Mouse (Mus musculus) mesoderm, embryonic 11.5 days (tissue): ENCODE measurements around the gene Zfp503.

ENCODE experiments used
- DNase-seq: peaks from one replicate; pipeline ENCODE4 v3.0.0-alpha.2; 2012; ENCODE audit warnings: low read depth, low spot score

Gene Zfp503

DNA sequence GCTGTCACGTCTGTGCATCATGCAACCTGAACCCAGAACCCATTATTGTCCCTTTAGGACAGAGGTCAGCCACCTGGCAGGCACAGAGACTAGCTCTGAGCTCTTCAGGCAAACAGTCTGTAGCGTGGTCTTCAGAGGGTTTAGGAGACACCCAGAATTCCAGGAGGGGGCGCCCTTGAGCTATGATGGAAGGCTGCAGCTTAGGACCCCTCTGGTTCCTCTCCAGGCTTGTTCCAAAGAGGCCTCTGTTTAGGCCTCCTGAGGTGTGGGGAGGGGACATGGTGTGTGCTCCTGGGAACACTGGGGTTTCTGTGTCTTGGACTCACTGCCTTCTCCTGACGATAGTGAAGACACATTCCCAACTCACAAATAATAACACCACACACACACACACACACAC lies 20.4 kb downstream of the Zfp503 start:
- peak; percentile 88 for DNase-seq

DNA sequence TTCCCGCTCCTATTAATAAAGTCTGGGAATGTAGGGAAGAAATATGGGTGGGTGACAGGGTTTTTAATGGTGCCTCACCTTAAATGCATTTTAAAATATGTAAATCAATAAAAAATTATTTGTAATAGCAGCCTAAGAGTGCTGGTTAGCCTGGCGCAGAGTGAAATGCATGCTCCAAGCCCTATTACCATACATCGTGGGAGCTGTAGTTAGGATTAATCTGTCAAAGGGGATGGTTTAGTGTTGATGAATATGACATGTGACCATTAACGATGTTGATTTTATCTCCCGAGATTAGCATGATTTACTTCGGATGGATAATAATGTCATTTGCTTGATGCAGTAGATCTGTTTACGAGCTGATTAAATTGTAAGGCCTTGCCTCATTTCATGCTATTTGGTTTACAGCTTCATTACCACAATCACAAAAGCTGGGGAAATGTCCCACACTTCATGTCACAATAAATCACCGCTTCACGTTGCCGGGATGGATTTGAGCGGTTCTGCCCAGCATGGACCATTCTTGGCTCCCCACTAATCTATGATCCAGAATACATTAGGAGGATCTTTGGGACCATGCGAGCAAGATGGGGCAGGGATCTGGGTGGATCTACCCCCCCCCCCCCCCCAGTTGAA lies 21.9 kb downstream of the Zfp503 start:
- DNase-seq: no peak

GRCm38 (mm10) chr14:21966276-21966675 lies 23.1 kb downstream of the Zfp503 start:
- no peak for DNase-seq

DNA sequence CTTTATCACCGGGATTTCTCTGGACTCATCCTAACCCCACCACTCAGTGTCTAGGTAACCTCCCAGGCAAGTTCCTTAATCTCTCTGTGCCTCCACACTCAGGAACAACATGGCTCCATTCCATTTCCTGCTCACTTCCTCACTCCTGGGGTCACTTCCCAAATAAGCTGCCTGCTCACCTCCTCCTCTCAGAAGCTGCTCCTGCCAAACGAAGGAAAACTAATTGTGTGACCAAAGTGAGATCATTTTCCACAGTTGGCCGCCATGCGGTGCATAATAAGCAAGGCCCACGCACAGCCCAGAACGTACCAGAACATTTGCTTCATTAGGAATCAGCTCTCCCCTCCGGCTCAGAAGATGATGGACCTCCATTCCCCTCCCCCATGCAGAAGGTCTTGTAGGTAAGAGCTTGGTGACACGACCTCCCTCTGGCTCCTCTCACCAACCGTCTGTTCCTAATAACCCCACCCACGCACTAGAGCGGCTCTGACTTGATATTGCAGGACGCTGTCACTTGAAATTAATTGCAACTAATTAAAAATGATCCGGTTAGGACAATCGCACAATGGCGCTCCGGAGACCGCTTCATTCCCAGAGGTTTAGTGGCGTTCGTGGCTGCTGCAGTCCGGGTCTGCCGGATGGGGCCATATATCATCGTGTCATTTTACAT lies 26.9 kb downstream of the Zfp503 start:
- peak; percentile 67 for DNase-seq

DNA sequence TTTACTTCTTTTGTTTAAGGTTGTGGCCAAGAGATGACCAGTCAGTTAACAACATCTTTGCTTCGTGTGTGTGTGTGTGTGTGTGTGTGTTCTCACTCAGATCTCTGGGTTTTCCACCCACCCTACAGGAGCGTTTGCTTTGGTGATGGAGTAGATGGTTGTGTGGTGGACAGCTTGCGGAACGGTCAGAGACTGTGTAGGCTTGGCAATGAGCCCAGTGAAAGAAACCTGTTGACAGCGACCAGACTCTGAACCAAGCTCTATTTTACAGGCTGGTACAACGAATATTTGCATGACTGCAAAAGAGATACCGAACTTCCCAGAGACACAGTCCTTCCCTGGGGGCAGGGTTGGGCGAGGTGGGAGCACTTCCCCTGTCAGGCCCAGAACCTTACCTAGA lies 30.2 kb downstream of the Zfp503 start:
- no peak for DNase-seq

DNA sequence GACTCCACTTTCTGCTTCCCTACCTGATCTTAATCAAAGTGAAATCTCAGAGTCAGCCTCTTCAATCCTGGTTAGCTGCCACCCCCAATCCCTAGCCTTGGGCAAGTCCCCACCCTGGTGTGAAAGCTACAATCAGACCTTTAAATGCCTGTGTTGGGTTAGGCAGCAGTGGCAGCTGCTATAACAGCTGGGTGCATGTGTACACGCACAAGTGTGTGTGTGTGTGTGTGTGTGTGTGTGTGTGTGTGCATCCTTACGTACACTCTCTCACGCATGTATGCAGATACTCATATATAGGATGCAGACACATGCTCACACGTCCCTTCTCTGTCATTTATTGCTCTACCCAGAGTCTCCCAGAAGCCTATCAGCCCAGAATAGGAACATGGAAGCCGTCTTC lies 30.8 kb downstream of the Zfp503 start:
- no peak for DNase-seq

- no peak for DNase-seq
Observed at GRCm38 (mm10) chr14:21952541-21952940, 36.9 kb downstream of the Zfp503 start.

- DNase-seq: no peak
Observed at GRCm38 (mm10) chr14:21951896-21952523, 37.4 kb downstream of the Zfp503 start.

DNA sequence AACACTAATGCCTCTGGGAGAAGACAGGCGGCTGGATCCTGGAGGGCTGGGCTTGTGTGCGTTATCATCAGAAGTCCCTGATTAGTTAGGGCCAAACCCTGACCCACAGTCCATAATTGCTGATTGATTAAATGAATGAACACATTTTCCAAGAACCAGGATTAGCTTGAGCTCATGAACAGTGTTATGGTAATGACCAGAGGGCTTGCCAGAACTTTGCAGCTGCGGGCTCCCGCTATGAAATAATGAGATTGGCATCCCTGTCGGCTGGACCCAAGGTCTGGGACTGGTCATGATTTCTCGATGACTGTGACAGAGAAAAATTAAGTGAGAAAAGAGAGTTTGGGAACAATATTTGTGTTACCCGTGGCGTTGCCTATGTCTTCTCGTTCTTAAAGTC lies 44.5 kb downstream of the Zfp503 start:
- no peak for DNase-seq

DNA sequence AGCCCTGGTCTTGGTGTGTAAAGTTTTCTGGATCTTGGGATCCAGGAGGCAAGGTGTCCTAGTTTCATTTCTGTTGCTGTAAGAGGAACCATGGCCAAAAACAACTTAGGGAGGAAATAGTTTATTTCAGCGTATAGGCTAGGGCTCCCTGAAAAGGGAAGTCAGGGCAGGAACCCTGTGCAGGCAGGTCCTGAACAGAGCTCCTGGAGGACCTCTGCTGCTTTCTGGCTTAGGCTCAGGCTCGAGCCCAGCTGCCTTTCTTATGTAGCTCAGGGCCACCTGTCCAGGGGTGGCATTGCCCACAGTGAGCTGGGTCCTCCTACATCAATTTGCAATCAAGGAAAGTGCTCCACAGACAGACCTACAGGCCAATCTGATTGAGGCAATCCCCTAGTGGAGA lies 47.8 kb downstream of the Zfp503 start:
- no peak for DNase-seq

DNA sequence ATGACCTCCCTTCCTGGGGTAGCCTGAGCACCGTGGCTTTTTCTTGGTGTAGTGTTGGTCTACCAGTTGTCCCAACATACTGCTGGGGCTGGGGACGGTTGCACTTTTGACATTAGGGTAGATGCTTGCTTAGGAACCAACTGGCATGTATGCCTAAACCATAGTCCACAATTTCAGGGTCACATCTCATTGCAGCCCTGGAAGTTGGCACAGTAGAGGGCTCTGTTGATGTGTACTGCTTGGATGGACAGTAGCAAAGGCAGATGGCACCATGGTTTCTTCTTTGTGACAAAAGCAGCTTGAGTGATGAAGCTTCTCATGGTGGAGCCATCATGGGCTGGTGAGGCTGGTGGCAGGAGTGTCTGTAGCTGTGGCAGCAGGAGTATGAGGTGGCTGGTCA lies 52.3 kb downstream of the Zfp503 start:
- DNase-seq: no peak

GRCm38 (mm10) chr14:21936102-21936630 lies 53.2 kb downstream of the Zfp503 start:
- no peak for DNase-seq
